Mouse (Mus musculus) megakaryocyte, embryonic 14.5 days (primary cell): ENCODE results near the gene Fam219a. TPM values are rescaled to one million over a fixed set of nuclear protein-coding genes. Genes with fewer than 3 reads are reported as not detected.
A peak's percentile ranks its signal among the peaks of the same experiment; 100 is the strongest.

Source experiments
- H3K27me3 ChIP-seq: replicated peaks from 2 replicates; pipeline ENCODE3; 2012; ENCODE audit warnings: inconsistent platforms
- H3K36me3 ChIP-seq: replicated peaks from 2 replicates; pipeline ENCODE3; 2012; ENCODE audit warnings: low read length, inconsistent platforms, mixed read lengths
- H3K4me1 ChIP-seq: 2 replicates; pipeline ENCODE4 v1.6.1; 2012; ENCODE audit warnings: inconsistent platforms
- H3K4me3 ChIP-seq: replicated peaks from 2 replicates; pipeline ENCODE3; 2012; ENCODE audit warnings: moderate library complexity, mild to moderate bottlenecking, inconsistent platforms
- H3K9me3 ChIP-seq: 2 replicates; pipeline ENCODE4 v1.6.1; 2012; ENCODE audit warnings: inconsistent platforms
- FLI1 ChIP-seq: IDR thresholded peaks from 2 replicates; pipeline ENCODE4 v1.6.1; 2012; ENCODE audit warnings: low read length, inconsistent platforms, mixed read lengths
- GATA1 ChIP-seq: IDR thresholded peaks from 3 replicates; pipeline ENCODE4 v1.6.1; 2012; ENCODE audit warnings: mixed read lengths, low read length, inconsistent platforms, borderline replicate concordance
- polyA plus RNA-seq: library from polyadenylated mRNA; stranded (reverse); fragments of >175 nt; gene quantifications from 2 replicates; pipeline ENCODE4 v1.2.3, GENCODE M21; 2012; ENCODE audit warnings: low replicate concordance; ENCODE audit not compliant: insufficient read depth

Gene Fam219a
- polyA plus RNA-seq, 1 experiment: 13.5 TPM

DNA sequence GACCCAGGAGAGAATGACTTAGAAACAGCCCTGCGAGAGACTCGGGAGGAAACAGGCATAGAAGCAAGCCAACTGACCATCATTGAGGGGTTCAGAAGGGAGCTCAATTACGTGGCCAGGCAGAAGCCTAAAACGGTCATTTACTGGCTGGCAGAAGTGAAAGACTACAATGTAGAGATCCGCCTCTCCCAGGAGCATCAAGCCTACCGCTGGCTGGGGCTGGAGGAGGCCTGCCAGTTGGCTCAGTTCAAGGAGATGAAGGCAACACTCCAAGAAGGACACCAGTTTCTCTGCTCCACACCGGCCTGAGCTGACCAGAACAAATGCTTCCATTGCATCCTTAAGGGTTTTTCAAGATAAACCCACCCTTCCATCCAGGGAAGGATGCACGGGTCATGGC is 89.1 kb downstream of the Fam219a start:
- no peaks in the 10 kb centered on the region for H3K4me1 ChIP-seq
- H3K36me3 ChIP-seq: peaks cover 49% of the 10 kb centered on the region
- no peaks in the 10 kb centered on the region for H3K27me3 ChIP-seq
- TF ChIP-seq GATA1: no peak
- no peak for TF ChIP-seq FLI1
- H3K9me3 ChIP-seq: no peaks in the 10 kb centered on the region
- H3K4me3 ChIP-seq: no peak overlapping the region

DNA sequence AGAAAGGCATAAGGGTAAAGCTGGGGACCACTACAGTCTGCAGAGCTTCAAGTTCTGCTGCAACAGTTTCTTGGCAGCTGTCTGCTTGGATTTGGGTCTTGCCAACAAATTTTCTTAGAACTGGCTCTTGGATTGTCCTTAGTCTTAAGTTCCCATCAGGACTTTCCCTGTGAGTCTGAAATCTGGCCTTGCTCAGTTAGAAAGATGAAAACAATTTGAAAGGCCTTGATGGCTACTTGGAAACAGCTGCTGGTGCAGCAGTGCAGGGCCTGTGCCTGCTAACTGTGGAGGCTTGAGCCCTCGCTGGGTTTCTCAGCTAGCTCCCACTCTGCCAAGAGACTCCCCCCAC is 89.9 kb downstream of the Fam219a start:
- Histone ChIP-seq H3K9me3 (no peaks in the 10 kb centered on the region), H3K4me1 (no peaks in the 10 kb centered on the region), H3K36me3 (peaks cover 49% of the 10 kb centered on the region), H3K4me3 (no peak overlapping the region), H3K27me3 (no peaks in the 10 kb centered on the region)
- TF ChIP-seq FLI1 (no peak), GATA1 (no peak)

DNA sequence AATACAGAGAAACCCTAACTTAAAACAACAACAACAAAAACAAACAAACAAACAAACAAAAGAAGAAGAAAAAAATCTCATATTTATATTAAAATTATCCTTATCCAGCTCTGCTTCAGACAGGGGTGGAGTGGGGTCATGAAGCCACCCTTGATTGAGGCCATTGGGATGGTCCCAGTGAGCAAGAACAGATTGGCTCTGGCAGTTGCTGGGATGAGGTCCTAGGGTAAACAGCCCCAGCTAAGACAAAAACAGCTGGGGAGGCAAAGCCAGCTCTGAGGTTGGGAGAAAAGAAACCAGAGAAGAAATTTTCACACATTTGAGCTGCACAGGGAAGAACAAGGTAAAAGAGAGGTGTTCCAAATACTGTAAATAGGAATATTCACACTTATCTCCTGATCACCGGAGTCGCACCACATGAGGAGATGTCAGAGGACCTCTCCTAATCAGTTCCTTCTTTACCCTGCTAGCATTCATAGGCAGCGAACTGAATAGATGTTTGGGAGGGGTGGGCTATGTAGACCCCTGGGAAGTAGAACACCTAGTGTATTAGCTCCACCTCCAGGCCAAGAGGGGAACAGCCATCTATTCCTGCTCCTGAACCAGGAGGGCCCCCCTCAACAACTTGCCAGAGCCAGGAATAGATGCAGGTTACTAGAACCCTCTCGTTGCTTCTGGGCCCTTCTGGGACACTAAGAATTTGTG is 90.4 kb downstream of the Fam219a start:
- Histone ChIP-seq H3K4me3 (no peak overlapping the region), H3K27me3 (no peaks in the 10 kb centered on the region), H3K36me3 (peaks cover 49% of the 10 kb centered on the region), H3K9me3 (no peaks in the 10 kb centered on the region), H3K4me1 (no peaks in the 10 kb centered on the region)
- TF ChIP-seq FLI1 (no peak), GATA1 (no peak)

DNA sequence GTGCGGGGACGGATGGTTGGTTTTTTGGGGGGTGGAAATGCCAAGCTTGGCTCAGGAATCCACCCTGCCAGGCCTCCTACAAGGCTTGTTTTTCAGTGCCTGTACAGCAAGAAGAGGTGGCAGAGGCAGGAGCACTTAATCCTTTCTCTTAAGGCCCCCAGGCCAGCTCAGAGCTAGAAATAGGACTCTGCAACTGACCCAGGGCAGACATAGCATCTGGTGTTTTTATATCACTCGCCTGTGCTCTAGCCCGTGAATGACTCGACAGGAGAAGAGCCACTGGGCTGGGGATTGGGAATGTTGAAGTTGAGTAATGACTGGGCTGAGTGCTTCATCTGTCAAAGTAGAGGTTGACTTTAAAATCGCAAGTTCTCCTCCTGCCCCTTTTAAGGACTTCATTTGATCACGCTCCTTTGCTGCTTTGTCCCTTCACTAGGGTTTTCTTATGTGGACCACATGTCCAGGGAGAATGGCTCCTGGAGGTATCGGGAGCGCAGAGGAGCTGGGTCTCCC is 91.6 kb downstream of the Fam219a start:
- Histone ChIP-seq H3K9me3 (no peaks in the 10 kb centered on the region), H3K27me3 (no peaks in the 10 kb centered on the region), H3K4me3 (no peak overlapping the region), H3K36me3 (peaks cover 49% of the 10 kb centered on the region), H3K4me1 (no peaks in the 10 kb centered on the region)
- TF ChIP-seq FLI1 (no peak), GATA1 (no peak)

DNA sequence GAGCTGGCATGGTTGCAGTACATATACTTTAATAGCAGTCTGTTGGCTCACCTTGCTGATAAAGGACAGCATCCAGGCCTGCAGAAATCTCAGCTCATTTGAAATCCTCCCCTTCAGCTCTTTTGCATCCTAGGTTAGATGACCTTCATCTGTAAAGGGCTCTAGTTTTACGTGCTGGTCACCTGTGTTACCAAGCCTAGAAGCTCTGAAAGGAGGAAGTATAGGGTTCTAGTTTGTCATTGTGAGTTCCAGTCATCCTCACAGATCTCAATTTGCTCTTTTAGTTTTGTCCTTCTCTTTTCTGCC is 98.0 kb downstream of the Fam219a start:
- Histone ChIP-seq H3K4me3 (no peak overlapping the region), H3K9me3 (no peaks in the 10 kb centered on the region), H3K36me3 (peaks cover 3% of the 10 kb centered on the region), H3K4me1 (peaks cover 20% of the 10 kb centered on the region), H3K27me3 (no peaks in the 10 kb centered on the region)
- no peak for TF ChIP-seq FLI1
- TF ChIP-seq GATA1: no peak

DNA sequence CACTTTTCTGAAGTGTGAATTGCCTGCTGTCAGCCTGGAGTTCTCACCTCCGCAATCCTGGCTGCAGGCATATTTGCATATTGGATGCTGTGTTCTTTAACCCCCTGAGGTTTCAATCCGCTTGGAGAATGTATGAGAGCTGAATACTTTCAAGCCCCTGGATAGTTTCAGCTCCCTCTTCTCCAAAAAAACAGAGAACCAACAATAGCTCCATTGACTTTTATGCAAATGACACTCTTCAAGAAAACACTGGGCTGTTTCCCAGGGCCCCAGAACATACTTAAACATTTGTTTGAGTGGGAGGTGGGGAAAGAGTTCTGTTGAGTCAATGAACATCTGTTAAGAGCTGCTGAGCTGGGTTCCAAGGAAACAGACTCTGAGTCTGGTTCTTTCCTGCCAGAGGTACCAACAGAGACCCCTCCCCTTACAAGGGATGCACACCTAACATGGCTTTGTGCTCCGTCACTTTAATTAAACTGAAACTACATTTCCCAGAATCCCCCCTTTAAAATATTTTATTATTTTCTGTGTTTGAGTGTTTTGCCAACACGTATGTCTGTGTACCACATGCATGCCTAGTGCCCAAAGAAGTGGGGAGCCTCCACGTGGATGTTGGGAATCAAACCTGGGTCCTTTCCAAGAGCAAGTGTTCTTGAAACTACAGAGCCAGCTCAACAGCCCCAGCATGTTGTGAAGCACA is 98.5 kb downstream of the Fam219a start:
- TF ChIP-seq FLI1: no peak
- no peak for TF ChIP-seq GATA1
- Histone ChIP-seq H3K4me3 (no peak overlapping the region), H3K9me3 (no peaks in the 10 kb centered on the region), H3K4me1 (peaks cover 22% of the 10 kb centered on the region), H3K36me3 (peaks cover 3% of the 10 kb centered on the region), H3K27me3 (no peaks in the 10 kb centered on the region)

DNA sequence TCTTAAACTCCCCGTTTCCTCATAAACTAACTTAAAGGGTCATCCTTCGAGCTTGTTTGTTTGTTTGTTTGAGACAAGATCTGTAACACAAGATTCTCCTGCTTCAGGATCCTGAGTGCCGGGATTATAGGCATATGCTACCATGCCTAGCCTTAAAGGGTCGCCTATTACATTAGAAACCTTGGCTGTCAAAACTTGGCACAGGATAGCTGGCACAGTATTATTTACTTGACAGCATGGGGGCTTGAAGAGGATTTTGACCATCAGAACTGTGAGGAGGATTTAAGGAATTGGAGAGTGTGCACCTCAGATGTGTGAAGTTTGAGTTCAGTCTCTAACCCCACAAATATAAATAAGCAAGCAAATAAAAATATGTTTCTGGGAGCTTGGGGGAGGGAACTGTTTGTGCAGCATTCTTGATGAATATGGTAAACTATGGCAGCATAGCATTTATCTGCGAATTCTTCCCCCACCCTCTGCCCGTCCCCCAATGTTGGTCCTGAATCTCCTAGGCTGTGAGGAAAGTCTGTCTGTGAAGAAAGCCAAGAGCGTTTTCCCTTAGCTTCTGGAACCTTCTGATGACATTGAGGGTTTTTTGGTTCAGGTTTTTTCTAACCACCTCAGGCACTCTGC is 99.2 kb downstream of the Fam219a start:
- H3K4me3 ChIP-seq: no peak overlapping the region
- no peaks in the 10 kb centered on the region for H3K27me3 ChIP-seq
- H3K36me3 ChIP-seq: peaks cover 3% of the 10 kb centered on the region
- H3K4me1 ChIP-seq: peaks cover 27% of the 10 kb centered on the region
- TF ChIP-seq GATA1 (no peak), FLI1 (no peak)
- H3K9me3 ChIP-seq: no peaks in the 10 kb centered on the region

DNA sequence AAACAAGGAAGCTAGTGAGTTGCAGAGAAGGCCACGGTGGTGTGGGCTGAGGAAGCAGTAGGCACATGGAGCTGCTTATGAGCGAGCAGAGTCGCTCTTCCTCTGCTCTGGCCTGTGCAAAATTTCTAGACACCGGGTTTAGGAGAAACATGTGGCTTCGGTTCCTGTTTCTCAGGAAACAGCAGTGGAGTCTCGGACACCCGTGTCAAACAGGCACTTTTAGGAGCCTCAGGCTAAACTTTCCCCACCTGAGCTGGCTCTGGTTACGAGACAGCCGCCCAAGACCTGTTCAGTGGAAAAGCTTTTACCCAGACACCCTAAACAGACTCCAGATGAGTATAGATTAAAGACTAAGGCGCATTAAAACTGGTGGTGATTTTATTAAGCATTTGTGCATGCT is 100.1 kb downstream of the Fam219a start:
- no peak for TF ChIP-seq FLI1
- TF ChIP-seq GATA1: no peak
- no peaks in the 10 kb centered on the region for H3K9me3 ChIP-seq
- H3K36me3 ChIP-seq: peaks cover 3% of the 10 kb centered on the region
- H3K4me1 ChIP-seq: peaks cover 27% of the 10 kb centered on the region
- H3K27me3 ChIP-seq: no peaks in the 10 kb centered on the region
- H3K4me3 ChIP-seq: no peak overlapping the region

DNA sequence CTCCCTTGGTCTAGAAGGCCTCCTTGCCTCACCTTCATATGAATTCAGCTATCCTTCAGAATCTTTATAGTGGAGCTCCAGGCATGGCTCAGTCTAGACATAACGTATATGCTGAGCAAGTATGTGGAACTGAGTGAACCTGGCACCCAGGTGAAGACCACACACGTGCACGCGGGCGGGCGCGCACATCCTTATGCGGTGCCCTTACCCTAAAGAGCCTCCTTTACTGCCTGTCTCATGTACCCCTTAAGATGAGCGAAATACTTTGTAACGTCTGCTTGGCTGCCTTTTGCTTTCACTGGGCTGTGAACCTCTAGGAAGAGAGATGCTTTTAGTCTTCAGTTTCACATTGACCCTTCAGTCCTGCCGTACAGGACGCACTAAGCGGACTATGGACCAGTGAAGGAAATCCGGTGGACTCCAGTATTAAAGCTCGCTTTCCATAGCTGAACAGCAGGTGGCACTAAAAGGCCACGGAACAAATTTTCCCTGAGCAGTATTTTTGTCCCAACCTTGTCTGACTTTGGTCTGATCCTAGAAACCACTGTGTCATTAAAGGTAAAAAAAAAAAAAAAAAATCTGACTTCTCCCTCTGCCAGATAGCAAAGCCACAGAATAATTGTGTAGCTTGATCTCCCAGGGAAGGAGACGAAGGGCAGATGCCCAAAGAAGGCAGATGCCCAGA is 100.8 kb downstream of the Fam219a start:
- no peak for TF ChIP-seq FLI1
- no peak for TF ChIP-seq GATA1
- H3K4me1 ChIP-seq: peaks cover 27% of the 10 kb centered on the region
- no peaks in the 10 kb centered on the region for H3K27me3 ChIP-seq
- peaks cover 3% of the 10 kb centered on the region for H3K36me3 ChIP-seq
- no peaks in the 10 kb centered on the region for H3K9me3 ChIP-seq
- peak overlapping the region; percentile 29 for H3K4me3 ChIP-seq

Other genes starting within 250 kb of the Fam219a start
- gene Ubap1, start 220.5 kb downstream of the Fam219a start, polyA plus RNA-seq: 5.1 and 28.5 TPM in 2 replicates
- 1.2 and 1.9 TPM in 2 replicates for gene Kif24, start 104.7 kb downstream of the Fam219a start, polyA plus RNA-seq
- 3.0 and 13.7 TPM in 2 replicates for gene Nudt2, start 104.4 kb downstream of the Fam219a start, polyA plus RNA-seq
- gene AI464131, start 66.5 kb downstream of the Fam219a start, polyA plus RNA-seq: 0.07 TPM in 1 of 2 replicates, not detected in the other
- 0.29 TPM in 1 of 2 replicates, not detected in the other for gene 1110017D15Rik, start 52.2 kb downstream of the Fam219a start, polyA plus RNA-seq
- gene Dnaic1, start 237 bp upstream of the Fam219a start, polyA plus RNA-seq: not detected in 2 replicates
- gene Enho, start 70.8 kb upstream of the Fam219a start, polyA plus RNA-seq: 0.39 TPM in 1 of 2 replicates, not detected in the other
- gene Cntfr, start 127.6 kb upstream of the Fam219a start, polyA plus RNA-seq: 3.6 and 10.6 TPM in 2 replicates
- 2.2 and 3.9 TPM in 2 replicates for gene Il11ra1, start 130.5 kb upstream of the Fam219a start, polyA plus RNA-seq
- 51.7 and 76.8 TPM in 2 replicates for gene Rpp25l, start 144.0 kb upstream of the Fam219a start, polyA plus RNA-seq
- gene Dctn3, start 153.6 kb upstream of the Fam219a start, polyA plus RNA-seq: 22.2 and 369 TPM in 2 replicates
- not detected in 2 replicates for gene Arid3c, start 161.6 kb upstream of the Fam219a start, polyA plus RNA-seq
- gene Galt, start 185.7 kb upstream of the Fam219a start, polyA plus RNA-seq: 29.5 and 30.0 TPM in 2 replicates
- 26.0 and 34.9 TPM in 2 replicates for gene Sigmar1, start 186.6 kb upstream of the Fam219a start, polyA plus RNA-seq
- gene Ccl27a, start 204.7 kb upstream of the Fam219a start, polyA plus RNA-seq: 1.1 TPM in 1 of 2 replicates, not detected in the other